Mouse (Mus musculus): ENCODE measurements around the gene Olfr70. TPM values are rescaled to one million over a fixed set of nuclear protein-coding genes. Genes with fewer than 3 reads are reported as not detected.

Gene Olfr70
- polyA plus RNA-seq, 1 experiment from 2014 or later: not detected

GRCm38 (mm10) chr4:43695249-43695671 is 5.3 kb downstream of the Olfr70 start:
- Histone ChIP-seq H3K4me1 (ENCODE audit: control insufficient read depth, insufficient read depth, low read length) (no peaks in the 10 kb centered on the region), H3K27ac (ENCODE audit: low read depth, low read length) (no peak overlapping the region), H3K4me3 (ENCODE audit: low read depth, low read length) (no peak overlapping the region), H3K36me3 (ENCODE audit: control insufficient read depth, insufficient read depth, low read length) (no peaks in the 10 kb centered on the region), H3K9ac (ENCODE audit: low read length) (no peak overlapping the region), H3K4me2 (no peak overlapping the region), H3K27me3 (ENCODE audit: control insufficient read depth, insufficient read depth, low read length) (no peaks in the 10 kb centered on the region), H3K9me3 (ENCODE audit: control insufficient read depth, low read length) (no peaks in the 10 kb centered on the region)
- peak; percentile 75 for DNase-seq (ENCODE audit: low spot score, missing footprints)
- 37% methylated on average over 9 of the region's 9 CpGs for WGBS
- ATAC-seq (ENCODE audit: low FRiP score): no peak

- Histone ChIP-seq H3K27ac (ENCODE audit: low read depth, low read length) (no peak overlapping the region), H3K36me3 (ENCODE audit: control insufficient read depth, insufficient read depth, low read length) (peaks cover 2% of the 10 kb centered on the region; the same call in 1 of the 2 replicates), H3K4me1 (ENCODE audit: control insufficient read depth, insufficient read depth, low read length) (no peaks in the 10 kb centered on the region), H3K27me3 (ENCODE audit: control insufficient read depth, insufficient read depth, low read length) (no peaks in the 10 kb centered on the region), H3K4me3 (ENCODE audit: low read depth, low read length) (no peak overlapping the region), H3K9ac (ENCODE audit: low read length) (no peak overlapping the region), H3K9me3 (ENCODE audit: control insufficient read depth, low read length) (no peaks in the 10 kb centered on the region), H3K4me2 (no peak overlapping the region)
- DNase-seq (ENCODE audit: low spot score, missing footprints) (peak; percentile 51), ATAC-seq (ENCODE audit: low FRiP score) (no peak)
- WGBS: 86% methylated on average over 1 of the region's 1 CpGs
Measured at GRCm38 (mm10) chr4:43694439-43695248, 6.0 kb downstream of the Olfr70 start.

- Histone ChIP-seq H3K4me2 (no peak overlapping the region), H3K9me3 (ENCODE audit: control insufficient read depth, low read length) (no peaks in the 10 kb centered on the region), H3K27me3 (ENCODE audit: control insufficient read depth, insufficient read depth, low read length) (no peaks in the 10 kb centered on the region), H3K9ac (ENCODE audit: low read length) (no peak overlapping the region), H3K4me3 (ENCODE audit: low read depth, low read length) (no peak overlapping the region), H3K27ac (ENCODE audit: low read depth, low read length) (no peak overlapping the region), H3K36me3 (ENCODE audit: control insufficient read depth, insufficient read depth, low read length) (peaks cover 2% of the 10 kb centered on the region; the same call in 1 of the 2 replicates), H3K4me1 (ENCODE audit: control insufficient read depth, insufficient read depth, low read length) (no peaks in the 10 kb centered on the region)
- ATAC-seq (ENCODE audit: low FRiP score) (no peak), DNase-seq (ENCODE audit: low spot score, missing footprints) (peak; percentile 81)
- 73% methylated on average over 5 of the region's 5 CpGs for WGBS
Measured at GRCm38 (mm10) chr4:43693806-43694241, 6.8 kb downstream of the Olfr70 start.

GRCm38 (mm10) chr4:43691026-43691425 is 9.6 kb downstream of the Olfr70 start:
- Histone ChIP-seq H3K27me3 (ENCODE audit: control insufficient read depth, insufficient read depth, low read length) (no peaks in the 10 kb centered on the region), H3K9ac (ENCODE audit: low read length) (no peak overlapping the region), H3K4me1 (ENCODE audit: control insufficient read depth, insufficient read depth, low read length) (no peaks in the 10 kb centered on the region), H3K27ac (ENCODE audit: low read depth, low read length) (no peak overlapping the region), H3K9me3 (ENCODE audit: control insufficient read depth, low read length) (no peaks in the 10 kb centered on the region), H3K36me3 (ENCODE audit: control insufficient read depth, insufficient read depth, low read length) (peaks cover 2% of the 10 kb centered on the region; the same call in 1 of the 2 replicates), H3K4me3 (ENCODE audit: low read depth, low read length) (no peak overlapping the region), H3K4me2 (no peak overlapping the region)
- ATAC-seq (ENCODE audit: low FRiP score) (no peak), DNase-seq (ENCODE audit: low spot score, missing footprints) (peak; percentile 12)
- WGBS: 83% methylated on average over 5 of the region's 5 CpGs

GRCm38 (mm10) chr4:43690021-43690420 is 10.6 kb downstream of the Olfr70 start:
- WGBS: 95% methylated on average over 17 of the region's 17 CpGs
- Histone ChIP-seq H3K4me2 (no peak overlapping the region), H3K27me3 (ENCODE audit: control insufficient read depth, insufficient read depth, low read length) (no peaks in the 10 kb centered on the region), H3K36me3 (ENCODE audit: control insufficient read depth, insufficient read depth, low read length) (peaks cover 2% of the 10 kb centered on the region; the same call in 1 of the 2 replicates), H3K9ac (ENCODE audit: low read length) (no peak overlapping the region), H3K4me1 (ENCODE audit: control insufficient read depth, insufficient read depth, low read length) (no peaks in the 10 kb centered on the region), H3K4me3 (ENCODE audit: low read depth, low read length) (no peak overlapping the region), H3K27ac (ENCODE audit: low read depth, low read length) (no peak overlapping the region), H3K9me3 (ENCODE audit: control insufficient read depth, low read length) (no peaks in the 10 kb centered on the region)
- no peak for DNase-seq (ENCODE audit: low spot score, missing footprints)
- no peak for ATAC-seq (ENCODE audit: low FRiP score)

- Histone ChIP-seq H3K4me1 (ENCODE audit: control insufficient read depth, insufficient read depth, low read length) (no peaks in the 10 kb centered on the region), H3K4me2 (no peak overlapping the region), H3K27ac (ENCODE audit: low read depth, low read length) (no peak overlapping the region), H3K9me3 (ENCODE audit: control insufficient read depth, low read length) (no peaks in the 10 kb centered on the region), H3K9ac (ENCODE audit: low read length) (no peak overlapping the region), H3K27me3 (ENCODE audit: control insufficient read depth, insufficient read depth, low read length) (no peaks in the 10 kb centered on the region), H3K36me3 (ENCODE audit: control insufficient read depth, insufficient read depth, low read length) (peaks cover 6% of the 10 kb centered on the region), H3K4me3 (ENCODE audit: low read depth, low read length) (no peak overlapping the region)
- 88% methylated on average over 7 of the region's 7 CpGs for WGBS
- ATAC-seq (ENCODE audit: low FRiP score) (no peak), DNase-seq (ENCODE audit: low spot score, missing footprints) (no peak)
Measured at GRCm38 (mm10) chr4:43679416-43680043, 21.1 kb downstream of the Olfr70 start.

GRCm38 (mm10) chr4:43678541-43678940 is 22.1 kb downstream of the Olfr70 start:
- no peaks in the 10 kb centered on the region for H3K4me1 ChIP-seq (ENCODE audit: control insufficient read depth, insufficient read depth, low read length)
- no peak overlapping the region for H3K9ac ChIP-seq (ENCODE audit: low read length)

GRCm38 (mm10) chr4:43675608-43676007 is 25.0 kb downstream of the Olfr70 start:
- WGBS: 79% methylated on average over 4 of the region's 4 CpGs
- H3K36me3 ChIP-seq (ENCODE audit: control insufficient read depth, insufficient read depth, low read length): 0 out of 2 replicates have a peak, but pooled peaks cover under 1% of the 10 kb centered on the region

More at GRCm38 (mm10) chr4:43678541-43678940, 22.1 kb downstream of the Olfr70 start:
- ATAC-seq (ENCODE audit: low FRiP score): no peak
- no peak for DNase-seq (ENCODE audit: low spot score, missing footprints)
- no peaks in the 10 kb centered on the region for H3K27me3 ChIP-seq (ENCODE audit: control insufficient read depth, insufficient read depth, low read length)
- H3K4me2 ChIP-seq: no peak overlapping the region
- H3K4me3 ChIP-seq (ENCODE audit: low read depth, low read length): no peak overlapping the region
- H3K27ac ChIP-seq (ENCODE audit: low read depth, low read length): no peak overlapping the region
- 82% methylated on average over 6 of the region's 6 CpGs for WGBS
- peaks cover 6% of the 10 kb centered on the region for H3K36me3 ChIP-seq (ENCODE audit: control insufficient read depth, insufficient read depth, low read length)
- no peaks in the 10 kb centered on the region for H3K9me3 ChIP-seq (ENCODE audit: control insufficient read depth, low read length)

GRCm38 (mm10) chr4:43674974-43675373 is 25.6 kb downstream of the Olfr70 start:
- DNase-seq (ENCODE audit: low spot score, missing footprints): no peak
- Histone ChIP-seq H3K36me3 (ENCODE audit: control insufficient read depth, insufficient read depth, low read length) (no peaks in the 10 kb centered on the region), H3K9me3 (ENCODE audit: control insufficient read depth, low read length) (no peaks in the 10 kb centered on the region), H3K27me3 (ENCODE audit: control insufficient read depth, insufficient read depth, low read length) (no peaks in the 10 kb centered on the region), H3K27ac (ENCODE audit: low read depth, low read length) (no peak overlapping the region), H3K9ac (ENCODE audit: low read length) (no peak overlapping the region), H3K4me2 (no peak overlapping the region), H3K4me3 (ENCODE audit: low read depth, low read length) (no peak overlapping the region), H3K4me1 (ENCODE audit: control insufficient read depth, insufficient read depth, low read length) (peaks cover 2% of the 10 kb centered on the region; the same call in 1 of the 2 replicates)
- WGBS: 81% methylated on average over 5 of the region's 5 CpGs
- no peak for ATAC-seq (ENCODE audit: low FRiP score)

More at GRCm38 (mm10) chr4:43675608-43676007, 25.0 kb downstream of the Olfr70 start:
- no peak overlapping the region for H3K9ac ChIP-seq (ENCODE audit: low read length)
- peaks cover 2% of the 10 kb centered on the region; the same call in 1 of the 2 replicates for H3K4me1 ChIP-seq (ENCODE audit: control insufficient read depth, insufficient read depth, low read length)
- ATAC-seq (ENCODE audit: low FRiP score): no peak
- no peaks in the 10 kb centered on the region for H3K9me3 ChIP-seq (ENCODE audit: control insufficient read depth, low read length)
- no peak overlapping the region for H3K4me2 ChIP-seq
- no peaks in the 10 kb centered on the region for H3K27me3 ChIP-seq (ENCODE audit: control insufficient read depth, insufficient read depth, low read length)
- no peak for DNase-seq (ENCODE audit: low spot score, missing footprints)
- no peak overlapping the region for H3K4me3 ChIP-seq (ENCODE audit: low read depth, low read length)
- no peak overlapping the region for H3K27ac ChIP-seq (ENCODE audit: low read depth, low read length)

Data from midbrain, embryonic 11.5 days (tissue).